Mouse (Mus musculus) bone marrow macrophage, adult 2 months (primary cell): Measurements from ENCODE around the gene Rpp25l.
A peak's percentile ranks its signal among the peaks of the same experiment; 100 is the strongest.

ENCODE experiments used
- CTCF ChIP-seq: IDR thresholded peaks from 2 replicates; pipeline ENCODE4 v1.5.1; 2012; ENCODE audit warnings: low read depth, mild to moderate bottlenecking, low read length, moderate library complexity
- POLR2A ChIP-seq: IDR thresholded peaks from 2 replicates; pipeline ENCODE4 v1.6.1; 2012; ENCODE audit warnings: mild to moderate bottlenecking, low read depth, low read length, borderline replicate concordance

GRCm38 (mm10) chr4:41722918-41723351 is 9.6 kb upstream of the Rpp25l start, which contains the start of gene Dctn3:
- TF ChIP-seq CTCF (no peak), POLR2A (0 out of 2 replicates have a peak, but pooled peaks have one; percentile 67)
